Mouse (Mus musculus) testis, postnatal 10 days (tissue): ENCODE results near the gene Rsg1.

Experiments used
- DNase-seq: peaks from one replicate; pipeline ENCODE4 v3.0.0; 2021; ENCODE audit warnings: low spot score

The Rsg1 gene

GRCm38 (mm10) chr4:141212892-141213291, 864 bp upstream of the Rsg1 start:
- DNase-seq, result no peak

GRCm38 (mm10) chr4:141213342-141213741, 414 bp upstream of the Rsg1 start:
- no peak for DNase-seq

GRCm38 (mm10) chr4:141214337-141214851, 638 bp downstream of the Rsg1 start:
- peak; percentile 60 for DNase-seq

GRCm38 (mm10) chr4:141219583-141220213, 5.9 kb downstream of the Rsg1 start:
- DNase-seq, result no peak

GRCm38 (mm10) chr4:141221848-141222247, 8.1 kb downstream of the Rsg1 start:
- no peak for DNase-seq

GRCm38 (mm10) chr4:141222752-141223151, 9.0 kb downstream of the Rsg1 start:
- DNase-seq, result no peak

GRCm38 (mm10) chr4:141228687-141229086, 14.9 kb downstream of the Rsg1 start:
- DNase-seq, result no peak

- no peak for DNase-seq
Measured at GRCm38 (mm10) chr4:141233196-141233595, 19.4 kb downstream of the Rsg1 start.

GRCm38 (mm10) chr4:141235537-141236111, 21.9 kb downstream of the Rsg1 start:
- no peak for DNase-seq

- no peak for DNase-seq
Measured at GRCm38 (mm10) chr4:141236856-141237255, 23.1 kb downstream of the Rsg1 start.

GRCm38 (mm10) chr4:141238492-141239387, 25.0 kb downstream of the Rsg1 start:
- no peak for DNase-seq

- DNase-seq, result peak; percentile 87
Measured at GRCm38 (mm10) chr4:141239388-141240125, 25.8 kb downstream of the Rsg1 start, which contains the start of gene Arhgef19. Gene Arhgef19, plus strand, starts transcription at chr4:141239499.

- peak; percentile 71 for DNase-seq
Measured at GRCm38 (mm10) chr4:141240617-141241016, 26.9 kb downstream of the Rsg1 start.

GRCm38 (mm10) chr4:141241861-141242260, 28.1 kb downstream of the Rsg1 start:
- no peak for DNase-seq

- DNase-seq, result peak; percentile 56
Measured at GRCm38 (mm10) chr4:141242651-141243241, 29.0 kb downstream of the Rsg1 start.

GRCm38 (mm10) chr4:141243636-141244035, 29.9 kb downstream of the Rsg1 start:
- no peak for DNase-seq

GRCm38 (mm10) chr4:141244401-141244800, 30.6 kb downstream of the Rsg1 start:
- no peak for DNase-seq

- peak; percentile 82 for DNase-seq
Measured at GRCm38 (mm10) chr4:141244931-141245425, 31.2 kb downstream of the Rsg1 start.

GRCm38 (mm10) chr4:141246089-141246997, 32.6 kb downstream of the Rsg1 start:
- no peak for DNase-seq

GRCm38 (mm10) chr4:141246998-141247350, 33.2 kb downstream of the Rsg1 start:
- no peak for DNase-seq
